Mouse (Mus musculus): ENCODE measurements around the gene Slc20a1. TPM values are rescaled to one million over a fixed set of nuclear protein-coding genes. Genes with fewer than 3 reads are reported as not detected.

Gene Slc20a1
- polyA plus RNA-seq, 1 experiment = 159 TPM

DNA sequence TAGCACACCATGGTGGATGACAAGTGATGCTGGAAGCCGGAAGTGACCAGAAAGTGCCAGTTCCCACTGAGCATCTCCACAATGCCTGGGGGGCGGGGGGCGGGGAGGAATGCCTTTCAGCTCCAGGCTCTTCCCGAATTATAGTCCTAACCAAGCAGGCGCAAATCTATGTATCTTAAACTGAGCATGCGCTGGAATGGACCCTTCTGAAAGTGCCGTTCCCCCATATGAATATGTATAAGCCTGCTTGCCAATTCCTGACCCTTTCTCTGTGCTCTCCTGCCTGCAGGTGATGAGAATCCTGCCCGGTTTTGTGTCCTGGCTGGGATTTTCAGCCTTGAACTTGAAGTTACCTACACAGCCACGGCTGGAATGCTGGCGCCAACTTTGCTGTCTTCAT lies 25.2 kb upstream of the Slc20a1 start:
- Histone ChIP-seq H3K4me3 (replicated peaks; ENCODE audit: insufficient read depth, low read depth, low read length) (no peak overlapping the region), H3K27me3 (ENCODE audit: control insufficient read depth, insufficient read depth, low read length) (no peaks in the 10 kb centered on the region), H3K4me1 (ENCODE audit: control insufficient read depth, insufficient read depth, low read length) (no peaks in the 10 kb centered on the region), H3K27ac (ENCODE audit: insufficient read depth, low read length) (no peak overlapping the region)
- no peak for DNase-seq
- TF ChIP-seq CTCF (IDR thresholded peaks at IDR 0.05; ENCODE audit: borderline replicate concordance, insufficient read depth, low read depth, low read length) = no peak
- TF ChIP-seq POLR2A (IDR thresholded peaks at IDR 0.05; ENCODE audit: borderline replicate concordance, insufficient read depth, low read length) = no peak
- WGBS = 43% methylated on average over 10 of the region's 10 CpGs

DNA sequence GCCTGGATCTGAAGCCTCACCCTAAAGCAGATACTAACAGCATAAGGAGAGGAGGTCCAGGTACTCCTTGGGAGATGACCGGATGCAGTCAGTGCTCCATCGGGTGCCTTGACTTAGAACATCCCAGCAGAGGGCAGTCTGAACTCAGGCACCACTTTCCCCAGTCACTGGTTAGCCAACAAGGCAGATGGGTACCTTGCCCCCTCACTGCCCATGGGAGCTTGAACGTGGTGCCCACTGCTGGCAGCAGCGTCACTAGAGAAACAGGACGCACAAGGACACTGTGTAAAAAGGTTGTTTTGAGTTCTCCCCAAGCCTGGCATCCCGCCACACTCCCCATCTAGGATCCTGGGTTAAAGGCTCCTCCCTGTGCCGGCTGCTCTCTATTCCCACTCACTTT lies 24.1 kb upstream of the Slc20a1 start:
- H3K27me3 ChIP-seq (ENCODE audit: control insufficient read depth, insufficient read depth, low read length) = no peaks in the 10 kb centered on the region
- no peaks in the 10 kb centered on the region for H3K4me1 ChIP-seq (ENCODE audit: control insufficient read depth, insufficient read depth, low read length)
- TF ChIP-seq POLR2A (IDR thresholded peaks at IDR 0.05; ENCODE audit: borderline replicate concordance, insufficient read depth, low read length) (no peak), CTCF (IDR thresholded peaks at IDR 0.05; ENCODE audit: borderline replicate concordance, insufficient read depth, low read depth, low read length) (peak; percentile 78; the same call in 1 of the 2 replicates)
- 8% methylated on average over 7 of the region's 7 CpGs for WGBS
- H3K27ac ChIP-seq (ENCODE audit: insufficient read depth, low read length) = no peak overlapping the region
- no peak overlapping the region for H3K4me3 ChIP-seq (replicated peaks; ENCODE audit: insufficient read depth, low read depth, low read length)
- peak; percentile 60 to 61 for DNase-seq

- WGBS = 68% methylated on average over 2 of the region's 2 CpGs
- no peak overlapping the region for H3K27ac ChIP-seq (ENCODE audit: insufficient read depth, low read length)
- no peaks in the 10 kb centered on the region for H3K4me1 ChIP-seq (ENCODE audit: control insufficient read depth, insufficient read depth, low read length)
- H3K4me3 ChIP-seq (replicated peaks; ENCODE audit: insufficient read depth, low read depth, low read length) = no peak overlapping the region
- no peak for DNase-seq
- no peaks in the 10 kb centered on the region for H3K27me3 ChIP-seq (ENCODE audit: control insufficient read depth, insufficient read depth, low read length)
- TF ChIP-seq CTCF (IDR thresholded peaks at IDR 0.05; ENCODE audit: borderline replicate concordance, insufficient read depth, low read depth, low read length) (no peak), POLR2A (IDR thresholded peaks at IDR 0.05; ENCODE audit: borderline replicate concordance, insufficient read depth, low read length) (no peak)
These were observed 22.9 kb upstream of the Slc20a1 start for GRCm38 (mm10) chr2:129175636-129176035.

- TF ChIP-seq CTCF (IDR thresholded peaks at IDR 0.05; ENCODE audit: borderline replicate concordance, insufficient read depth, low read depth, low read length) = no peak
- no peak for TF ChIP-seq POLR2A (IDR thresholded peaks at IDR 0.05; ENCODE audit: borderline replicate concordance, insufficient read depth, low read length)
- Histone ChIP-seq H3K27me3 (ENCODE audit: control insufficient read depth, insufficient read depth, low read length) (no peaks in the 10 kb centered on the region), H3K4me3 (replicated peaks; ENCODE audit: insufficient read depth, low read depth, low read length) (no peak overlapping the region), H3K4me1 (ENCODE audit: control insufficient read depth, insufficient read depth, low read length) (no peaks in the 10 kb centered on the region), H3K27ac (ENCODE audit: insufficient read depth, low read length) (no peak overlapping the region)
- WGBS = 80% methylated on average over 12 of the region's 12 CpGs
- DNase-seq = no peak
These were observed 21.7 kb upstream of the Slc20a1 start for GRCm38 (mm10) chr2:129176676-129177420.

GRCm38 (mm10) chr2:129177661-129178060 lies 20.9 kb upstream of the Slc20a1 start:
- 68% methylated on average over 3 of the region's 3 CpGs for WGBS
- H3K27me3 ChIP-seq (ENCODE audit: control insufficient read depth, insufficient read depth, low read length) = no peaks in the 10 kb centered on the region

GRCm38 (mm10) chr2:129178182-129178908 lies 20.2 kb upstream of the Slc20a1 start:
- Histone ChIP-seq H3K4me3 (replicated peaks; ENCODE audit: insufficient read depth, low read depth, low read length) (no peak overlapping the region), H3K4me1 (ENCODE audit: control insufficient read depth, insufficient read depth, low read length) (no peaks in the 10 kb centered on the region), H3K27ac (ENCODE audit: insufficient read depth, low read length) (no peak overlapping the region), H3K27me3 (ENCODE audit: control insufficient read depth, insufficient read depth, low read length) (no peaks in the 10 kb centered on the region)
- WGBS = 74% methylated on average over 10 of the region's 10 CpGs
- no peak for TF ChIP-seq CTCF (IDR thresholded peaks at IDR 0.05; ENCODE audit: borderline replicate concordance, insufficient read depth, low read depth, low read length)
- no peak for TF ChIP-seq POLR2A (IDR thresholded peaks at IDR 0.05; ENCODE audit: borderline replicate concordance, insufficient read depth, low read length)
- no peak for DNase-seq

More at GRCm38 (mm10) chr2:129177661-129178060, 20.9 kb upstream of the Slc20a1 start:
- no peak for DNase-seq
- H3K4me1 ChIP-seq (ENCODE audit: control insufficient read depth, insufficient read depth, low read length) = no peaks in the 10 kb centered on the region
- H3K27ac ChIP-seq (ENCODE audit: insufficient read depth, low read length) = no peak overlapping the region
- no peak overlapping the region for H3K4me3 ChIP-seq (replicated peaks; ENCODE audit: insufficient read depth, low read depth, low read length)
- TF ChIP-seq POLR2A (IDR thresholded peaks at IDR 0.05; ENCODE audit: borderline replicate concordance, insufficient read depth, low read length) = no peak
- no peak for TF ChIP-seq CTCF (IDR thresholded peaks at IDR 0.05; ENCODE audit: borderline replicate concordance, insufficient read depth, low read depth, low read length)

GRCm38 (mm10) chr2:129179946-129180853 lies 18.4 kb upstream of the Slc20a1 start:
- H3K4me1 ChIP-seq (ENCODE audit: control insufficient read depth, insufficient read depth, low read length) = no peaks in the 10 kb centered on the region
- 84% methylated on average over 8 of the region's 8 CpGs for WGBS
- no peak overlapping the region for H3K4me3 ChIP-seq (replicated peaks; ENCODE audit: insufficient read depth, low read depth, low read length)
- H3K27ac ChIP-seq (ENCODE audit: insufficient read depth, low read length) = no peak overlapping the region
- no peak for TF ChIP-seq CTCF (IDR thresholded peaks at IDR 0.05; ENCODE audit: borderline replicate concordance, insufficient read depth, low read depth, low read length)
- no peak for TF ChIP-seq POLR2A (IDR thresholded peaks at IDR 0.05; ENCODE audit: borderline replicate concordance, insufficient read depth, low read length)
- H3K27me3 ChIP-seq (ENCODE audit: control insufficient read depth, insufficient read depth, low read length) = no peaks in the 10 kb centered on the region
- DNase-seq = no peak
